Mouse (Mus musculus) G1E (cell line): ENCODE data around the gene Cacna1a. TPM values are rescaled to one million over a fixed set of nuclear protein-coding genes. Genes with fewer than 3 reads are reported as not detected.
A peak's percentile ranks its signal among the peaks of the same experiment; 100 is the strongest.

ENCODE experiments used
- ATAC-seq: 2 replicates; pipeline ENCODE4 v1.8.0; 2016; ENCODE audit warnings: mild to moderate bottlenecking; ENCODE audit not compliant: insufficient number of reproducible peaks, poor library complexity, low FRiP score, severe bottlenecking; ENCODE audit errors: extremely low read depth
- DNase-seq: peaks from one replicate; pipeline ENCODE4 v3.0.0; 2012; ENCODE audit warnings: low spot score
- H3K27me3 ChIP-seq: 2 replicates; pipeline ENCODE4 v1.6.1; 2012; ENCODE audit warnings: mild to moderate bottlenecking, low read length, inconsistent platforms; ENCODE audit not compliant: insufficient read depth
- H3K36me3 ChIP-seq: replicated peaks from 2 replicates; pipeline ENCODE3; 2012; ENCODE audit warnings: mild to moderate bottlenecking, inconsistent platforms
- H3K4me1 ChIP-seq: 2 replicates; pipeline ENCODE4 v1.6.1; 2012; ENCODE audit warnings: low read depth, low read length, inconsistent platforms, mixed read lengths; ENCODE audit not compliant: insufficient read depth
- H3K4me3 ChIP-seq: 2 replicates; pipeline ENCODE4 v1.5.1; 2012; ENCODE audit warnings: low read depth, mild to moderate bottlenecking, inconsistent platforms, low read length, moderate library complexity, mixed read lengths
- H3K9me3 ChIP-seq: replicated peaks from 2 replicates; pipeline ENCODE4 v1.6.1; 2012; ENCODE audit warnings: inconsistent platforms
- CTCF ChIP-seq: IDR thresholded peaks from 2 replicates; pipeline ENCODE4 v1.5.1; 2012; ENCODE audit warnings: low read depth, low read length, inconsistent platforms, mixed read lengths
- GATA1 ChIP-seq: IDR thresholded peaks from 2 replicates; pipeline ENCODE4 v1.6.1; 2012; ENCODE audit warnings: borderline replicate concordance, low read length, inconsistent platforms, mixed read lengths
- GATA2 ChIP-seq: IDR thresholded peaks from 2 replicates; pipeline ENCODE4 v1.6.1; 2012; ENCODE audit warnings: low read depth, low read length, inconsistent platforms, borderline replicate concordance
- POLR2AphosphoS5 ChIP-seq: IDR thresholded peaks from 2 replicates; pipeline ENCODE4 v1.6.1; 2012; ENCODE audit warnings: low read depth, low read length, inconsistent platforms; ENCODE audit not compliant: insufficient replicate concordance
- TAL1 ChIP-seq: conservative IDR thresholded peaks from 2 replicates; pipeline ENCODE4 v1.6.1; 2012; ENCODE audit warnings: low read depth, low read length, inconsistent platforms, mixed read lengths
- polyA plus RNA-seq: library from polyadenylated mRNA; stranded (reverse); fragments of >175 nt; gene quantifications from 2 replicates; pipeline ENCODE4 v1.2.3, GENCODE M21; 2012
- total RNA-seq, 2 experiments: library from RNA; stranded (forward) in 1 of 2; stranded (reverse) in 1 of 2; fragments of 200-1000 nt in 1 of 2; fragments of >200 nt in 1 of 2; fragmentation: Nextera tagmentation in 1 of 2; gene quantifications; 2 replicates each; pipeline ENCODE4 v1.2.3; 2014 to 2017

Gene Cacna1a
- total and polyA plus RNA-seq, 3 experiments, result 0.23 to 31.7 (median 1.0) TPM

DNA sequence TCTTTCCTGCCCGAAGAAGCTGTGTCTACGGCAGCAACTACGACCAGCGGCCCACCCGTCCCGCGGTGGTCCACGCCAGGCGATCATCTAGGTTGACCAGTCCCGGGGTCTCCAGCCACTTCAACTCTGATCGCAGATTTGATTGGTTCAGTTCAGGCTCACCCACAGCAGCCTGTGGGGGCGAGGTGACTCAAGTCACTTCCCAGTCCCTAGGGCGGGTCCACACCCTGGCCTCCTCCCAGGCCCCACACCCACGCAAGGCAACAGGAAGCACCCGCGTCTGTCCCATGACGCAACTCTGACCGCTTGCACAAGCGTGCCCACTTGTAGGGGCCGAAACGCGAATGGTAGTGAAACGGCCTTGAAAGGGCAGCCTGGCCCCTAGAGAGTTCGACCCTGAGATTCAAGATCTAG, 273.2 kb downstream of the Cacna1a start:
- no peaks in the 10 kb centered on the region for H3K9me3 ChIP-seq
- peak overlapping the region; percentile 83 for H3K4me3 ChIP-seq
- no peaks in the 10 kb centered on the region for H3K27me3 ChIP-seq
- peaks cover 59% of the 10 kb centered on the region for H3K4me1 ChIP-seq
- TF ChIP-seq CTCF (no peak), POLR2AphosphoS5 (0 out of 2 replicates have a peak, but pooled peaks have one; percentile 66), TAL1 (no peak)
- DNase-seq, result peak; percentile 86
- peak; percentile 22; the same call in 1 of the 2 replicates for ATAC-seq
- H3K36me3 ChIP-seq, result peaks cover 19% of the 10 kb centered on the region

DNA sequence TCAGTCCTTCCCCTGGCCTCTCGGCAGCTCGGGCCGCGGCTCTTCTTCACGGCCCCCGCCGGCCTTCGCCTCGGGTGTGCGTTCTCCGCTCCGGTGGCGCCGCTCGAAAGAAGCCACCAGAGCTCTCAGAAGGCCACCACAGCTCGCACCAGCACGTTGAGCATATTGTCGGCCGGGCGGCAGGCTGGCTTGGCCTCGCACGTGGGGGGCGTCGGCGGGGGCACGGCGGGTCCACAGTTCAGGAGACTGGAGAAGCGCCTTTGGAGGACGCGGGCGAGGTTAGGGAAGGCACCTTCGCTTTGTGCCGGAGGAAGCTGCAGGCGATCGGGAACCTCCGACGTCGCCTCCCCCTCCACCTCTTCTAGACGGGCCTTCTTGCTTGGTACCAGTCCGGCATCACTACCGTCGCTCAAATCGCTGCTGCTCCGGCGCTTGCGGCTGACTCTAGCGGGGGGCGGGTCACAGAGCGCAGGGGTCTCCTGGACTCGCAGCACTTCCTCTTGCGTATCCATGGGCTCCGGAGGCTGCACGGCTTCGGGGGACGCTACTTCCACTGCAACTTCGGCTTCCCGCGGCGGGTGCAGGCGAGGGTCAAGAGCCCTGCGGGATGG, 273.8 kb downstream of the Cacna1a start:
- ATAC-seq (no peak), DNase-seq (peak; percentile 25)
- Histone ChIP-seq H3K36me3 (peaks cover 25% of the 10 kb centered on the region), H3K4me3 (peak overlapping the region; percentile 83), H3K4me1 (peaks cover 59% of the 10 kb centered on the region), H3K9me3 (no peaks in the 10 kb centered on the region), H3K27me3 (no peaks in the 10 kb centered on the region)
- TF ChIP-seq GATA2 (no peak), CTCF (no peak), POLR2AphosphoS5 (no peak), TAL1 (no peak), GATA1 (no peak)

DNA sequence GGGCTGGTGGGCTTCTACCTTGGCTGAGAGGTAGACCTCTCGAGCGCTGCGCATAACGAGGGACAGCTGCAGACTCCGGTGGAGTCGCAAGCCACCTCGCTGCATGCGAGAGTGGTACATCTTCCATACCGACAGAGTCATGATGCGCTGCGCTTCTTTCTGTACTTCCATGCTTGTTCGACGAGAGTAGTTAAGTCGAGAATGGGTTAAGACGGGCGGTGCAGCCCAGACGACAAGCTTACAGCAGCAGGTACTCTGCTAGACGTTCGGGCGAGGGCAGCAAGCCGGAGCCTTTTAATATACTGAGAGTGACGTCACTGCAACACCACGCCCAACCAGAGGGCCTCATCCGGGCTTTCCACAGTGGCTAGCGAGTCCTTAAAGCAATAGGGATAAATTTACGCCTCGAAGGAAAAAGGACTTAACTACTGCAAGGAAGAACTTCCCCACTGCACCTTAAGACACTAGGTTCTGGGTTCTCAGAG, 274.4 kb downstream of the Cacna1a start, which contains the start of gene Ier2:
Gene Ier2 (minus strand): TSS at position 272 of the 485 bp plus-strand sequence.
- peak; percentile 89 for DNase-seq

DNA sequence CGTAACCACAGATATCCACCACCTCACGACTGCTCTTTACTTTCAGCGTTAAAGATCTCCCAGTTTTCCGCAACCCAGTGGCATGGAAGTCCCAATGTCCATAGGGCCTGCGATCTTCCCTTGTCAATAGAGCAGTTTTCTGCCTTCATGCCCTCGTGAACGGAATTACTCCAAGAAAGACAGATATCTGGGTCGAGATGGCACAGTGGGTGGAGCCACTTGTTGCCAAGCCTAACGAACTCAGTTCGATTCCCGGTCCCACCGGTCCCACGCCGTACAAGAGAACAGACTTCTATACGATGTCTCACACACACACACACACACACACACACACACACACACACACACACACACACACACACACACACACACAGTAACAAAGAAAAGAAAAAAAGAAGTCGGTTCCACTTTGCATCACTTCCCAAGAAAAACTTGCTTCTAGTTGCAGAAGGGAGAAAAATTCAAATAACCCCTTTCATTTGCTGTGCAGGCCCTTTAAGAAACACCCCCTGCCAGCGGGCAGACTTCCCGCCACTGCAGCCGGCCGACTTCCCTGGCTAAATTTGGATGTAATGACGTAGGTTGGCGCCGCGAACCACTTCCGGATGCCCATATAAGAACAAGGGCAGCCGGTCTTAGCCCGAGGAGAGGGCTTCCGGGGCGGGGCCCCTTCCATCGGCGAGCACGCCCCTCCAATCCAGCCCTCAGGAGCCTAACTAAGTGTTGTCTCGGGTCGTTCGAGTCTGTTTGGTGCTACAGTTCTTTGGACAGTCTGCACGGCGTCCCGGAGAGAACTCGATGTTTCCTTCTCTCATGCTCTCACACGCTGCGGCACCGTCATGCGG, 275.5 kb downstream of the Cacna1a start:
- Histone ChIP-seq H3K9me3 (no peaks in the 10 kb centered on the region), H3K36me3 (peaks cover 37% of the 10 kb centered on the region), H3K4me1 (peaks cover 53% of the 10 kb centered on the region), H3K4me3 (peak overlapping the region; percentile 83), H3K27me3 (no peaks in the 10 kb centered on the region)
- DNase-seq (peak; percentile 92), ATAC-seq (peak; percentile 64)
- TF ChIP-seq CTCF (no peak), POLR2AphosphoS5 (0 out of 2 replicates have a peak, but pooled peaks have one; percentile 44)

More for the DNA sequence above, 274.4 kb downstream of the Cacna1a start, which contains the start of gene Ier2:
- H3K9me3 ChIP-seq, result no peaks in the 10 kb centered on the region
- H3K27me3 ChIP-seq, result no peaks in the 10 kb centered on the region
- ATAC-seq, result peak; percentile 46
- peaks cover 27% of the 10 kb centered on the region for H3K36me3 ChIP-seq
- TF ChIP-seq GATA1 (no peak), POLR2AphosphoS5 (peak; percentile 99)
- peak within 1 kb of the TSS; percentile 83 for H3K4me3 ChIP-seq
- peaks cover 54% of the 10 kb centered on the region for H3K4me1 ChIP-seq

DNA sequence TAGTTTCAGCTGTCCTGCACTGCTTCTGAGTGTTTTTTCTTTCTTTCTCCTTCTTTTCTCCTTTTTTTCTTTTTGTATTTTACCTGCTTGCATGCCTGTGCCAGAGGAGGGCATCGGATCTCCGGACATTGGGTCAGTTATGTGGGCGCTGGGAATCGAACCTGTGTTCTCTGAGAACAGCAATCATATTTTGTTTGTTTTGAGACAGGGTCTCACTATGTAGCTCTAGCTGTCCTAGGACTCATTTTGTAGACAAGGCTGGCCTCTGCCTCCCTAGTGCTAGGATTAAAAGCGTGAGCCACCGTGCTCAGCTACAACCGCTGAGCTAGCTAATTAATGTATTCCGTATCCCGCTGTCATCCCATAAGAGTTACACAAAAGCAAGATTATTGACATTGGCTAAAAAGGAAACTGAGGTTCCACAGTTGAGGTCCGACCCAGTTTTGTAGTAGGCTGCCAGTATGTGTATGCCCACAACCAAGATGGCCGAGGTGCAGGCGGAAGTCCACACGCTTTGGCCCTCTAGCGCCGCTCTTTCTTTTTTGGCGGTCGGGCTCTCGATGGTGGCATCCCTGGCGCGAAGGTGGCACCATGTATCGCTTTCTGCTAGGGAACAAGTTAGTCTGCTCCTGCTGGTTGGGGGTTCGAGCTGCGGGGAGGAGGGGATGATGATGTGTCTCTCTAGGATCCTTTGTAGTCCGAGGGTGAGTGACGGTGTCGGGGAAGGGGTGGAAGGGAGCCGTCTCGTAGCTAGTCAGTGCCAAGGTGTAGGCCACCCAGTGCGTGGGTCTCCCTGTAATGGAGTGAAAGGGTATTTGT, 276.5 kb downstream of the Cacna1a start:
- DNase-seq (no peak), ATAC-seq (no peak)

DNA sequence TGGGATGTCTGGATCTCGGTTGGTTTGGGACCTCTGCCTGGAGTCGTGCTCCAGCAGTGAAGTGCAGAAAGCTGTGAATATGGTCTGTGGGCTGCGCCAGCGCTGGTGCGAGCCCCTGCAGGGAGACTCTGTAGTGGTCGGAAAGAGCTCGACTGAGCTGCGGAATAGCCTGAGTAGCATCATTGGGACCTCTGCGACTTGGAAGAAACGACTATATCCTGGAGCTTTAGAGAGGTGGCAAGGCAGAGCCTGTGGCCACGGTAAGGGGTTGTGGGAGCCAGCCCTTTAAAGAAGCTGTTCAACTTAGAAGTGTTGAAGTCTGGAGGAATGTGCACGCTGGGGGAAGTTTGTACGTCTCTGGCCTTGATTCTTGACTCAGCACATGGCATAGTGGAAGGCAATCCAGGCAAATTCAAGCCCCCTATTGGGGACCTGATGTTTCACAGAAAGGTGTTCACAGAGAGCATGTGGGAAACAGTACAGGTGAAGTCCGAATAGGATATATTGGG, 277.2 kb downstream of the Cacna1a start:
- DNase-seq, result no peak

More for the DNA sequence above, 276.5 kb downstream of the Cacna1a start:
- TF ChIP-seq GATA1 (no peak), POLR2AphosphoS5 (peak; percentile 61; the same call in 1 of the 2 replicates)
- no peaks in the 10 kb centered on the region for H3K27me3 ChIP-seq
- peaks cover 38% of the 10 kb centered on the region for H3K36me3 ChIP-seq
- peak overlapping the region; percentile 83 for H3K4me3 ChIP-seq
- H3K4me1 ChIP-seq, result peaks cover 43% of the 10 kb centered on the region
- no peaks in the 10 kb centered on the region for H3K9me3 ChIP-seq

More for the DNA sequence above, 277.2 kb downstream of the Cacna1a start:
- no peak for TF ChIP-seq CTCF
- no peak for TF ChIP-seq GATA2
- TF ChIP-seq GATA1, result no peak
- no peak for TF ChIP-seq TAL1
- TF ChIP-seq POLR2AphosphoS5, result no peak
- Histone ChIP-seq H3K4me3 (peak overlapping the region; percentile 83), H3K27me3 (no peaks in the 10 kb centered on the region), H3K4me1 (peaks cover 44% of the 10 kb centered on the region), H3K9me3 (no peaks in the 10 kb centered on the region), H3K36me3 (peaks cover 43% of the 10 kb centered on the region)
- ATAC-seq, result no peak
